Mouse (Mus musculus): Measurements from ENCODE around the gene Rnf121. TPM values are rescaled to one million over a fixed set of nuclear protein-coding genes. Genes with fewer than 3 reads are reported as not detected.
"Not testable (repeated sequence)": the region's sequence is repeated elsewhere in the genome, so short reads cannot be mapped to it uniquely, and the experiment has no call there.

Rnf121 gene
- total RNA-seq, 4 experiments from 2014 or later: 19.4 to 25.8 (median 22.5) TPM

DNA sequence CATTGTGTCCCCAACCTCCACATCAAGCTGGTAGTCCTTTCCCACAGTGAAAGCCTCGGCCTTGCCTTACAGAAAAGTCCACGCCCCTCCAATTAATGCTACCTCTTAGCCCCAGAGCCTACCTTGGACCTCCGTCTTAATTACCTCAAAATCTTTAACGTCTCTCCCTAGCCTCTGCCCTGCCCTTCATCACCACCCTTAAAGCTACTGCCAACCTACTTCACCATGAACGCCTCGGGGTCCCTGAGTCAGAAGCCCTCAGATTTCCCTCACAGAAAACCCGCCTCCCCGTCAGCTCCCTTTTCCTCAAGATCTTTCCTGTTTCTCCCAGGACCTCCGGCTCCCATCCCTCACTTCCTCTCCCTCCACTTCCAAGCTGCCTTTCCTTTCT, 619 bp downstream of the Rnf121 start:
- DNase-seq (ENCODE audit: low spot score): no peak

DNA sequence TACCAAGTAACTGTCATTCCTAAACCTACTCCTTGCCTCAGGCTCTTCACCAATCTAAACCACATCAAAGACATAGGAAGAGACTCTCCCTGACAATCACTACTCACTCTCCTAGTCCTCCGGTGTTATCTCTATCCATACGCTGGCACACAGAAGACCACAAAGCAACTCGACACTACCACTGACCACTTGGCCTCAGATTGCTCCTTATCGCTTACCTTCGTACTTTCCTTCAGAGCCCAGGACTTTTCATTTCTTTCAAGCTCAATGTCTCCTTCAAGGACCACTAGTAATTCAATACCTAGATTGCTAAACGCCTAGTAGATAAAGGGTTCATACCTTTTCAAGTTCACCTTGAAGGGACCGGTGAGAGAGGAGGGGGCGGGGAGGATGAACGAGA, 1.4 kb downstream of the Rnf121 start:
- no peak for DNase-seq (ENCODE audit: low spot score)

DNA sequence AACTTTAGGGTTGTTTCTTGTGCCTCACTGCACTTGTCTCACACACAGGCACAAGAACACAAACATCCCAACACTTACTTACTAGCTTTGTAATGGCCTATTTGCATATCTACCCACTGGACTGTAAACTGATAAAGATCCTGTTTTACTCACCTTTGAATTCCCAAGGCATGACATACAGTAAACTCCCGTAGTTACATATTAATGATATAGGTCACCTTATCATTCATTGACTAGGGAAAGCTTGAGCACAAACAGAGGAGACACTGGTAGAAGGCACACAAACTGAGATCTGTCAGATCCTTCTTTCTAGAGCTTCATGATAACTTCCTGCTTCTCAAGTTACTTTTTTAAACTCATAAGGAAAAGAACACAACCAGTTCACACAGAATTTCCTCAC, 3.1 kb downstream of the Rnf121 start:
- no peak for DNase-seq (ENCODE audit: low spot score)

DNA sequence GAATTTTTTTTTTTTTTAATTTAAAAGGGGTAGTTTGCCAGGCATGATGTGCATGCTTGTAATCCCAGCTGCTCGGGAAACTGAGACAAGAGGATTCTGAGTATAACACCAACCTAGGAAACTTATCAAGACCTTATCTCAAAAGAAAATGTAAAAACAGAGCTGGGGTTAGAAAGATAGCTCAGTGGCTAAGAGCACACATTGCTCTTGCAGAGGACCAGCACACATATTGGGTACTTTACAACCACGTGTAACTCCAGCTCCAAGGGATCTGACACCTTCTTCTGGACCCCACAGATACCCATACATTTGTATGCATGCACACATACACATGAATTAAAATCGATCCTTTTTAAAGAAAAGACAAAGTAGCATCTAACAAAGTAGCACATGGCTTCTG, 3.9 kb downstream of the Rnf121 start:
- DNase-seq (ENCODE audit: low spot score): no peak

DNA sequence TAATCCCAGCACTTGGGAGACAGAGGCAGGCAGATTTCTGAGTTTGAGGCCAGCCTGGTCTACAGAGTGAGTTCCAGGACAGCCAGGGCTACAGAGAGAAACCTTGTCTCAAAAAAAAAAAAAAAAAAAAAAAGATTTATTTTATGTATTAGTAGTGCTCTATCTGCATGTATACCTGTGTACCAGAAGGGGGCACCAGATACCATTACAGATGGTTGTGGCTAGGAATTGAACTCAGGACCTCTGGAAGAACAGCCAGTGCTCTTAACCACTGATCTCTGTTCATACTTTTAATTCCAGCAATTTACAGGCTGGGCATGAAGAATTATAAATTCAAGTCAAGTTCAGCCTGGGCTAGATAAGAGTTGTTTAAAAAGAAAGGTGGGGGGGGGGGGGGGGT, 16.7 kb downstream of the Rnf121 start:
- DNase-seq (ENCODE audit: low spot score): not testable (repeated sequence)

DNA sequence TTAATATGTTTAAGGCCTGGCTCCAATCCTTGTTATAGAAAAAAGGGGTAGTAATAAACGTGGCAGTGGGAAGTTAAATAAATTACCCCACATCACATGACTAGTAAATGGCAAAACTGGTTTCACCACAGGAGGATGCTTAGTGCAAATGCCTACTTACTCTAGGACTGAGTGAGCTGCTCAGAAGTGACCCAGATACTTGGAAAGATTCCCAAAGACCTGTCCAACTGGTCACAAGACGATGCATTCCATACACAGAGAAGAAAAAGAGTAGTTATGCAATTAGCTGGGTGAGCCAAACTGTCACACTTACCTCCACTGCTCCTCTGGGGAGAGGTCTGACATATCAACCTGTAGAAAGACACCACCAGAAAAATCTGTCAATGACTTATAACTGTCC, 23.0 kb downstream of the Rnf121 start:
- DNase-seq (ENCODE audit: low spot score): no peak

DNA sequence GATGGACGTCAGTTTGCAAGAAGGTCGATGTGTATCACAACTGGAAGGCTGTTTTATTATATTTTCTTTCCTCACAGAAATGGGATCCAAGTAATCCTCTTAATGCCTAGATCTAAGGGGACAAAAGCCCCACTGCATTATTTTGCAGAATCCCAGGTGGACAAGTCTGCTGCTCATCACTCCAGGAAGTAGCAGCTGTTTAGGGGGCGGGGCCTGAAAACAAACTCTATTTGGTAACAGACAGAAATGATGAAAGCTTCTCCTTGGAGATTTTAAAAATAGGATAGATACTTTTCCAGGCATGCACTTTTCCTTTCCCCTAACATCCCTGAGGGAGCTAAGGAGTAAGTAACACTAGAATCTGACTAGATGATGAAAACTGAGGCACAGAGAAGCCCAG, 28.0 kb downstream of the Rnf121 start:
- no peak for DNase-seq (ENCODE audit: low spot score)

DNA sequence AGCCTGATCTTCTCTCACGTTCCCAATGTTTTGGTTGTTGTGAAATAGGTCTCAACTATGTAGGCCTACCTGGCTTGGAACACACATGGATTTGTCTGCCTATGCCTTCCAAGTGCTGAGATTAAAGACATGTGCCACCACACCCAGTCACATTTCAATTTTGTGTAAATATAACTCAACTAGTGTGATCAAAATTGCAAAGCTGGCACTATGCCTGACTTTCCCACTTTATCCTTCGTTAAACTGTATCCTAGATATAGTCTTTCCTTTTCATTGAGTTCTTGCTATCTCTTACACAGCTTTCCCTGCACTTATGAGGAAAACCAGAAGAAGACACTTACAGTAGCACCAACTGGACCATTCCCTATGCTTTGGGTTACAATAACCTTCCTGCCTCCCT, 29.7 kb downstream of the Rnf121 start:
- DNase-seq (ENCODE audit: low spot score): no peak

DNA sequence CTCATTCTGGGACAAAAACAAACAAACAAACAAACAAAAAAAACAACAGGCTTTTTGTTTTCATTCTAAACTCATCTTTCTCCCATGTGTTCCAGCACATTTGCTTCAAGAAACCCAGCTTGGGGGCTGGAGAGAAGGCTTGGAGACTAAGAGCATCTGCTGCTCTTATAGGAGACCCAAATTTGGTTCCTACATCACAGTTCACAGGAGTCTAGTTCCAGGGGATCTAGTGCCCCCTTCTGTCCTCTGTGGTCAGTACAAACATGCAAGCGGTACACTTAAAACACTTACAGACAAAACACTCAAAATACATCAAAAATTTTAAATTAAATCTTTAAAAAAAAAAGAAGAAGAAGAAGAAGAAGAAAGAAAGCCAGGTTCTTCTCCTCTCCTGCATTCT, 30.4 kb downstream of the Rnf121 start:
- DNase-seq (ENCODE audit: low spot score): no peak

DNA sequence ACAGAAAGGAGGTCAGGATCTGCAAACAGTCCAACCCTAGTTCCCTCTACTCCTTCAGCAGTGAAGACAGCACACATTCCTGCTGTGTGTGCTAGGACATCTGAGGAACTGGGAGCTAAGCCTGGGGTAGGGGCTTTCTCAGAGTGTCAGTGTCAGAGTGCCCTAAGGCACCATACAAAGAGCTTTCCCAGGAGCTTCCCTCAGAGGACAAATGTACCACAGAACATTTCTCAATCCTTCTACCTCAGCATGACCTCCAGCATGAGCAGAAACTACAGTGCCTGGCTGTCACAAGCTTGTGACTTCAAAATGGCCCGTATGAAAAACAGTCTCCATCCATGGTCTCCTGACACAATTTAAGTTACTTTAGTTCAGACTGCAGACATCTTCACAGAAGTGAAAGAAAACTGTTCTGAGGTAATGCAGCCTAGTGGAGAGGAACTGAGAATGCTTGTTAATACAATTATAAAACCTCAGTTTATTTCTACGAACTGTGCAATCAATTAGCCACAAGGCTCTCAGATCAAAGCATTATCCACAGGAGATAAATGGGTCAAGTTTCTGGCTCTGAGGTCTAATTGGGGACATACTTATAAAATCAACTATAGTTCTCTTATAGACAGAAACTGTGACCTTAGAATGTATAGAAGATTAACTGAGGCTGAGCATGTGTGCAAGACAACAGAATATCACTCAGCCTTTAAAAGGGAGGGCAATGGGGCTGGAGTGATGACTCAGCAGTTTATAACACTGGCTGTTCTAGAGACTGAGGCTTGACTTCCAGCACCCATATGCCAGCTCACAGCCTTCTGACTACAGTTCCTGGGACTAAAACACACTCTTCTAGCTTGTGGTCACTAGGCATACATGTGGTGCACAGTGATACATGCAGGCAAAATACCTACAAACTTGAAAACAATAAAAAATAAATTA, 39.8 kb downstream of the Rnf121 start:
- no peak for DNase-seq (ENCODE audit: low spot score)

DNA sequence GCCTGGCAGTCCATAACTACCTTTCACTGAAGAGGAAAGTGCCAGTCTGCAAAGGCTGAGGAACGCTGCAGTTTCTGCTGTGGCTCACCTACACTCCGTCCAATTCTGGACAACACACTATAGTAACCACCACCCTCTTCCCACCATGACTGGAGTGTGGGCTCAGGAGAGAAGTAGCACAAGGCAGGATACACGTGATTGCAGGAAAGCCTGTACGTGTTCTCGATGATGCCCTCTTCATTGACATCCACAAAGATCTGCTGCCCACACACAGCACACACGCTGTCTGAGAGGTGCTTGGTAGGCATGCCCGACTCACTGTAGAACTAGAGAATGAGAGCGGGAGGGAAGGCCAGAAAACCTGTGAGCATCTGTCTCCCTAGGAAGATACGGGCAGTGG, 41.4 kb downstream of the Rnf121 start:
- no peak for DNase-seq (ENCODE audit: low spot score)

DNA sequence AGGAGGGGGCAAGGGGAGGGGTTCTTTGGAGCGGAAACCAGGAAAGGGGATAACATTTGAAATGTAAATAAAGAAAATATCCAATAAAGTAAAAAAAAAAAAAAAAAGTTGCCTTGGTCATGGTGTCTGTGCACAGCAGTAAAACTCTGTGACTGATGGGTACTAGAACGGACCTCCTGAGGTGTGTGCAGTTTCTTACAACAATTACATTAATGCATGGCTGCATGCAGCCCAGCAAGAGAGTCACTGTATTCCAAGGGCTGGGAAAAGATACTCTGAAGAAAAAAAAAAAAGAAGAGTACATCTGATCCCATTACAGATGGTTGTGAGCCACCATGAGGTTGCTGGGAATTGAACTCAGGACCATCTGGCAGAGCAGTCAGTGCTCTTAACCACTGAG, 44.3 kb downstream of the Rnf121 start:
- not testable (repeated sequence) for DNase-seq (ENCODE audit: low spot score)

DNA sequence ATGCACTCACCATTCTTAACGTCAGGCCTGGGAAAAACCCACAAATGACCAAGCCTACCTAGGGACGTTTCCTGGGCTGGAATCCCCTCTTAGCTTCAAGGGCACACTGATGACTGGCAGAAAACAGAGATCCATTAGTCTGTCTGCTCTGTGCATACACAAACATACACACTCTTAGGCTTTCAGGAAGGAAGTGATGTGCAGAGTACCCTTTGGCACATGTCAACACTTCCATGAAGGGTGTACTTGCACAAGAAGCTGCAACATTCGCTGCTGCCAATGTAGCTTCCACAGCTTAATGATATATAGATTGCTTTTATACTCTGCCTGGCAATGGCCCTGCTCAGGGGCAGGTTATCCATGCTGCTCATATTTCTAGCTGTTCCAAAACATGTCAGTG, 45.9 kb downstream of the Rnf121 start:
- DNase-seq (ENCODE audit: low spot score): no peak

DNA sequence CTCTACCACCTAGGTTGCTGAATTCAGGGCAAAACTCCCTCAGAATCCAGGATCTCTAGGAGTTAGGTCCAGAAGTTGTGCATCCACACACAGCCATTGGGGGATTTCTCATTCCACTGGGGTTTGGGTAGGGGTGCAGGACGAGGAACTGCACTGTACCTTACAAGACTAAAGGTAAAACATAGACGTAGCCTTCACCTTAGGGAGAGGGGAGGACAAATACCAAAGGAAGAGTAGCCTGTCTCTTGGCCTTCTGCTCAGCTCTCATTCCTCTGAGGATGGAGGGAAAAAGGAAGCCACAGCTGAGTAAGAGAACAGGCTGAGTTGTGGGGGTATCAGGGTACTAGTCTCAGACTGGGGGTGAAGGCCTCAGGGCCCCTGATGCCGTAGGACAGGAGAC, 46.7 kb downstream of the Rnf121 start, which contains the start of gene Il18bp:
TSS of gene Il18bp (minus strand) at position 101 of the 400 bp plus-strand sequence.
- DNase-seq (ENCODE audit: low spot score): no peak

DNA sequence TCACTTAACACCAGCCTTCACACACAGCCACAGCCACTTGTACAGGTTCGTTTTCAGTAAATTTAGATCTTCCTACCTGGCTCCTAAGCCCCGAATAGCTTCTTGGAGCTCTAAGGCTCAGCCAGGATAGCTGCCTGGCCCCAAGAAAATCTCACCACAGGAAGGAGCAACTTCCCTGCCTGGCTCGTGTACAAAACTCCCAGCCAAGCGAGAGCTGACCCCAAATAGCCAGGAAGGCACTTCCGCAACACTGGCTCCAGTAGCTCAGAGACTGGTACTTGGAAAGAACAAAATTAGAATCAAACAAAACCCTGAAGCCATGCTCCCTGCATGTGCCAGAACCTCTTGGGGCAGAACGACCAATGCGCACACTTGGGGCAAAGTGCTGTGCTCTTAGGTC, 47.2 kb downstream of the Rnf121 start:
- peak; percentile 44 for DNase-seq (ENCODE audit: low spot score)

DNA sequence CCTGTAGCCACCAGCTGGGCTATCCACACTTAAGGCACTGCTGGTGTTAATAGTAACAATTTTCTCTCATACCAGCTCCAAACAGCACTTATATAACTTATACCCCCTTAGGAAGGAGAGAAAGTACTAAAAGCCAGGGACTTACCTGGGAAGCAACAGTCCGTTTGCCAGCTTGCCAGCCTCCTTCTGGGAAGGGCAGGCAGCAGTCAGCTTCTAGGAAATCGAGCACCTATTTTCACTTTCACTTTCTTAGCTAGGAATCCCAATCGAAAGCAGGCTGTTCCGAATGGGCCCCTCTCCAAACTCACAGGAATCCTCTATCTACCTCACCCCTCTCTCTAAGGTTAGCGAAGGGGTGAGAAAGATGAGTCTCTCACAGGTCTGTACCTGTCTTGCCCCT, 47.8 kb downstream of the Rnf121 start:
- peak; percentile 48 for DNase-seq (ENCODE audit: low spot score)

DNA sequence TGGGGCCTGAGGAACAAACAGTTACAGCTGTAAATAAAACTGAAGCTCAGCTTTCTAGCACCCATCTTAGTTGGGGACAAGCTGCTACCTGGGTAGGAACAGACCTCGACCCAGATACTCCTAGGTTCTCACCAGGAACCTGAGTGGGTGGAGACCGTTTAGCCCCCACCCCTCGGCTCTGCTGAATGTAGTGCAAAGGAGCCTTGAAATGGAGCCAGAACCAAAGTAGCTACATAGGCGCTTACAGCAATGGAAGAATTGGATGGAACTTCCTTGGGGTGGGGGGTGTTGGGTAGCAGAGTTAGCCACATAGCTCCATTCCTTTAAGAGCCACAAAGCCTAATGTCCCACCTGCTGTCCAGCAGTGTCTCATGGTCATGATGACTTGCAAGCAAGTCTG, 48.3 kb downstream of the Rnf121 start:
- no peak for DNase-seq (ENCODE audit: low spot score)

DNA sequence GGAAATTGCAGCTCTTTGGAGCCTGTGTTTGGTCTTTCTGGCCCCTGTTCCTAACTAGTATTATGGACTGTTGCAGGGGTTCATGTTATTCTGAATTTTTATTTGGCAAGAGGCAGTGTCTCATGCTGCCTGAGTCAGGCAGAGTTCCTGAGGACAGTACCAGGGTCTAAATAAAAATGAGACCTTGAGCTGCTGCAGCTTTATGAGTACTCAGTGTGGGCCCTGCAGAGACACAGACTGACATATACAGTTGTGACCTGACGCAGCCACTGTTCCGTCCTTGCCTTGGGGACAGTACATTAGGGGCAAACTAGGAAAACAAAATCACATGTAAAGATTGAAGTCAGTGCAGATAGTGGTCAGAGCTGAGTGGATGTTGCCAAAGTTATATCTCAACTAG, 50.3 kb downstream of the Rnf121 start:
- no peak for DNase-seq (ENCODE audit: low spot score)

DNA sequence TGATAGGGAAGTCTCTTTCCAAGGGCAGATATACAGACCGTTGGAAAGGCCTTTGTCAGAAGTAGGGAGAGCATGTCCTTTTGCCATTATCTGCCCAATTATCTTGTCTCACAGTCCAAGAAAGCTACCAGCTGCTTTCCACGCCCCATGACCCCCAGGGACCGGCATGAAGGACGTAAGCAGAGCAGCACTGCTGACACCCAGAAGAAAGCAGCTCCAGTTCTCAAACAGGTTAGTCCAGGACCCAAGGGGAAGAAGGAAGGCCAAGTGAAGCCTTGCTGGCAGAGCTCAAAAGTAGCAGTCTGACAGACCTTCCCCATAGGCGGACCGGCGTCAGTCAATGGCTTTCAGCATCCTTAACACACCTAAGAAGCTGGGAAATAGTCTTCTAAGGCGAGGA, 51.9 kb downstream of the Rnf121 start:
- DNase-seq (ENCODE audit: low spot score): no peak

DNA sequence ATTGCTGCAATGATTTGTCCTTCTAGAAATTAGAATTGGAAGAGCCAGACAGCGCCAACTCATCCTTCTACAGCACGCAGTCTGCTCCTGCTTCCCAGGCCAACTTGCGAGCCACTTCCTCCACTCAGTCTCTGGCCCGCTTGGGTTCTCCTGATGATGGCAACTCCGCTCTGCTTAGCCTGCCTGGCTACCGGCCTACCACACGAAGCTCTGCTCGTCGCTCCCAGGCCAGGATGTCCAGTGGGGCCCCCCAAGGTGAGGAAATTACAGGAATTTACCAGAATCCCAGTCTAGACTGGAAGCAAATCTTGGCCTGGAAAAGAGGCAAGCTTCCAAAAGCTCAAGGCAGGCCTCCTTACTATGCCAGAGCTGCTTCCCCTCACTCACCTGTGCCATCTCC, 53.4 kb downstream of the Rnf121 start:
- no peak for DNase-seq (ENCODE audit: low spot score)

DNA sequence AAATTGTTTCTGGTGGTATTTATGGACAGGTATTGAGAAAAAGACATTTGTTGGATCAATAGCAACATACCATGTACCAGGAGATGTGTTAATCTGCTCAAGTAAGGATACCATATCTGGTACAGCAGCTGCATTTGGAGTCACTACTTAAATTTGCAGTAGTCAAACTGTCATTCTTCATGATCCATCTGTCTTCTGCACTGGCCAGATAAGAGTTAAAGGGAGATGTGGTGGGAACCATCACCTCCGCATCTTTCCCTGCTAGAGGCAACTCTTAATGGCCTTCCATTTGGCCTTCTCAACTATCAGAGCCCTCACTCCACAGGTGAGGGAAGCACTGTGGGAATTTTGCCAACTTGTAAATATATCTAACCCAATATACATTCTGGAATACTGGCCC, 58.7 kb downstream of the Rnf121 start:
- DNase-seq (ENCODE audit: low spot score): no peak

DNA sequence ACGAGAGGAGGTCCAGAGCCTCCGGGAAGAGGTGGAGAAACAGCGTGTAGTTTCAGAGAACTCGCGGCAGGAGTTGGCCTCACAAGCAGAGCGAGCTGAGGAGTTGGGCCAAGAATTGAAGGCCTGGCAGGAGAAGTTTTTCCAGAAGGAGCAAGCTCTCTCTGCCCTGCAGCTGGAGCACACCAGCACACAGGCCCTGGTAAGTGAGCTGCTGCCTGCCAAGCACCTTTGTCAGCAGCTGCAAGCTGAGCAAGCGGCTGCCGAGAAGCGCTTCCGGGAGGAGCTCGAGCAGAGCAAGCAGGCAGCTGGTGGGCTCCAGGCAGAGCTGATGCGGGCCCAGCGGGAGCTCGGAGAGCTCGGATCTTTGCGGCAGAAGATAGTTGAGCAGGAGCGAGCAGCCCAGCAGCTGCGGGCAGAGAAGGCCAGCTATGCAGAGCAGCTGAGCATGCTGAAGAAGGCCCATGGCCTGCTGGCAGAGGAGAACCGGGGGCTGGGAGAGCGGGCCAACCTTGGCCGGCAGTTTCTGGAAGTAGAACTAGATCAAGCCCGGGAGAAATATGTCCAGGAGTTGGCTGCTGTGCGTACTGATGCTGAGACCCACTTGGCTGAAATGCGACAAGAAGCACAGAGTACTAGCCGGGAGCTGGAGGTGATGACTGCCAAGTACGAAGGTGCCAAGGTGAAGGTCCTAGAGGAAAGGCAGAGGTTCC, 64.2 kb downstream of the Rnf121 start:
- DNase-seq (ENCODE audit: low spot score): peak; percentile 46

DNA sequence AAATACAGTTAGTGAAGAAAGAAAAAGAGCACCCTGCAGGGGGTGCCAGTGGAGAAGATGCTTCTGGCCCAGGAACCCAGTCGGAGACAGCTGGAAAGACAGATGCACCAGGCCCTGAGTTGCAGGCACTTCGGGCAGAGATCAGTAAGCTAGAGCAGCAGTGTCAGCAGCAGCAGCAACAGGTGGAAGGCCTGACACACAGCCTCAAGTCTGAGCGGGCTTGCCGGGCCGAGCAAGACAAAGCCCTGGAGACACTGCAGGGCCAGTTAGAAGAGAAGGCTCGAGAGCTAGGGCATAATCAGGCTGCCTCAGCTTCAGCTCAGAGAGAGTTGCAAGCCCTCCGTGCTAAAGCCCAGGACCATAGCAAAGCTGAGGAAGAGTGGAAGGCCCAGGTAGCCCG, 65.0 kb downstream of the Rnf121 start:
- DNase-seq (ENCODE audit: low spot score): no peak
